Mouse (Mus musculus) heart, postnatal 0 days (tissue): ENCODE measurements around the gene Cmtm6.

ENCODE experiments used
- CTCF ChIP-seq: IDR thresholded peaks from 2 replicates; pipeline ENCODE4 v1.5.1; 2016; ENCODE audit warnings: antibody characterized with exemption, control low read depth, low read depth
- EP300 ChIP-seq: IDR thresholded peaks from 2 replicates; pipeline ENCODE4 v1.6.1; 2016; ENCODE audit warnings: antibody characterized with exemption, low read depth

- no peak for TF ChIP-seq EP300
- no peak for TF ChIP-seq CTCF
Observed at GRCm38 (mm10) chr9:114699262-114699661, 31.7 kb upstream of the Cmtm6 start.
